Mouse (Mus musculus): ENCODE data around the gene Trpv2. TPM values are rescaled to one million over a fixed set of nuclear protein-coding genes. Genes with fewer than 3 reads are reported as not detected.
A peak's percentile ranks its signal among the peaks of the same experiment; 100 is the strongest.

The Trpv2 gene
- total and polyA plus RNA-seq, 3 experiments = 30.0 to 30.4 TPM; not detected in 1

GRCm38 (mm10) chr11:62549782-62550181 lies 24.5 kb upstream of the Trpv2 start:
- Histone ChIP-seq H3K27ac (ENCODE audit: control insufficient read depth, low read depth, low read length) (peak overlapping the region; percentile 91), H3K79me2 (ENCODE audit: control insufficient read depth, insufficient read depth, low read length, poor library complexity) (peaks cover 27% of the 10 kb centered on the region), H3K36me3 (ENCODE audit: control insufficient read depth in 1 of 2, insufficient read depth in 2 of 2, low read length in 2 of 2) (peaks cover 10 to 23% of the 10 kb centered on the region in 2 experiments), H3K9ac (ENCODE audit: control insufficient read depth, low read depth, low read length, poor library complexity, severe bottlenecking) (peak overlapping the region; percentile 82), H3K27me3 (ENCODE audit: control insufficient read depth in 1 of 2, insufficient read depth in 2 of 2, low read length in 2 of 2) (no peaks in the 10 kb centered on the region), H3K9me3 (replicated peaks; ENCODE audit: insufficient read depth, low read length) (no peaks in the 10 kb centered on the region), H3K4me3 (ENCODE audit: control insufficient read depth in 1 of 2, insufficient read depth in 1 of 2, low read depth in 2 of 2, low read length in 2 of 2) (peak overlapping the region; percentile 65 to 74), H3K4me1 (ENCODE audit: control insufficient read depth in 1 of 2, insufficient read depth in 2 of 2, low read length in 2 of 2) (peaks cover 0 to 14% of the 10 kb centered on the region in 2 experiments; a peak in 3 of 4 replicates)
- 0 out of 4 replicates have a peak, but pooled peaks of 1 of the 2 experiments have one; percentile 3 for TF ChIP-seq EP300 (IDR thresholded peaks at IDR 0.05; ENCODE audit: low read depth in 1 of 2, low read length in 2 of 2)
- peak; percentile 35; the same call in 1 of the 2 replicates for TF ChIP-seq RCOR1 (IDR thresholded peaks at IDR 0.05; ENCODE audit: low read depth, low read length)
- TF ChIP-seq USF1 (IDR thresholded peaks at IDR 0.05; ENCODE audit: low read depth, low read length) = 0 out of 2 replicates have a peak, but pooled peaks have one; percentile 18
- TF ChIP-seq NELFE (IDR thresholded peaks at IDR 0.05; ENCODE audit: low read depth, low read length) = peak; percentile 44; the same call in 1 of the 2 replicates
- TF ChIP-seq USF2 (IDR thresholded peaks at IDR 0.05; ENCODE audit: borderline replicate concordance in 1 of 2, insufficient read depth in 1 of 2, low read depth in 1 of 2, low read length in 2 of 2) = no peak
- peak; percentile 63 for TF ChIP-seq MAZ (IDR thresholded peaks at IDR 0.05; ENCODE audit: low read depth, low read length)
- peak; percentile 80 for TF ChIP-seq ZNF384 (IDR thresholded peaks at IDR 0.05; ENCODE audit: low read depth, low read length)
- TF ChIP-seq MAFK (IDR thresholded peaks at IDR 0.05; ENCODE audit: borderline replicate concordance, low read depth, low read length) = no peak
- TF ChIP-seq ETS1 (IDR thresholded peaks at IDR 0.05; ENCODE audit: low read depth, low read length) = 0 out of 2 replicates have a peak, but pooled peaks have one; percentile 28
- TF ChIP-seq KAT2A (conservative IDR thresholded peaks at IDR 0.05; ENCODE audit: low read depth, low read length) = no peak
- no peak for TF ChIP-seq MEF2A (IDR thresholded peaks at IDR 0.05; ENCODE audit: extremely low read depth, insufficient replicate concordance, low read depth, low read length, poor library complexity, severe bottlenecking)
- TF ChIP-seq POLR2AphosphoS2 (IDR thresholded peaks at IDR 0.05; ENCODE audit: low read length) = peak; percentile 23; the same call in 1 of the 2 replicates
- DNase-seq (ENCODE audit: low read depth, low spot score) = peak; percentile 92

- Histone ChIP-seq H3K36me3 (ENCODE audit: control insufficient read depth in 1 of 2, insufficient read depth in 2 of 2, low read length in 2 of 2) (peaks cover 10 to 23% of the 10 kb centered on the region in 2 experiments), H3K27me3 (ENCODE audit: control insufficient read depth in 1 of 2, insufficient read depth in 2 of 2, low read length in 2 of 2) (no peaks in the 10 kb centered on the region), H3K4me3 (ENCODE audit: control insufficient read depth in 1 of 2, insufficient read depth in 1 of 2, low read depth in 2 of 2, low read length in 2 of 2) (peak overlapping the region; percentile 65 to 74), H3K9me3 (replicated peaks; ENCODE audit: insufficient read depth, low read length) (no peaks in the 10 kb centered on the region), H3K27ac (ENCODE audit: control insufficient read depth, low read depth, low read length) (peak overlapping the region; percentile 91), H3K79me2 (ENCODE audit: control insufficient read depth, insufficient read depth, low read length, poor library complexity) (peaks cover 27% of the 10 kb centered on the region), H3K4me1 (ENCODE audit: control insufficient read depth in 1 of 2, insufficient read depth in 2 of 2, low read length in 2 of 2) (peaks cover 0 to 14% of the 10 kb centered on the region in 2 experiments; a peak in 3 of 4 replicates), H3K9ac (ENCODE audit: control insufficient read depth, low read depth, low read length, poor library complexity, severe bottlenecking) (peak overlapping the region; percentile 82)
- peak; percentile 93 for DNase-seq (ENCODE audit: low read depth, low spot score)
- TF ChIP-seq BHLHE40 (IDR thresholded peaks at IDR 0.05; ENCODE audit: borderline replicate concordance, low read depth, low read length) (peak; percentile 88), MAFK (IDR thresholded peaks at IDR 0.05; ENCODE audit: borderline replicate concordance, low read depth, low read length) (0 out of 2 replicates have a peak, but pooled peaks have one; percentile 57), SIN3A (IDR thresholded peaks at IDR 0.05; ENCODE audit: low read length) (peak; percentile 80), SMC3 (IDR thresholded peaks at IDR 0.05; ENCODE audit: low read depth, low read length) (no peak), E2F4 (IDR thresholded peaks at IDR 0.05; ENCODE audit: borderline replicate concordance, low read depth, low read length) (no peak), CTCF (IDR thresholded peaks at IDR 0.05 in 2 of 3, conservative IDR thresholded peaks at IDR 0.05 in 1 of 3; ENCODE audit: control insufficient read depth in 1 of 3, insufficient read depth in 1 of 3, low read depth in 2 of 3, low read length in 3 of 3, poor library complexity in 1 of 3, severe bottlenecking in 1 of 3) (no peak), CHD2 (IDR thresholded peaks at IDR 0.05; ENCODE audit: low read length) (no peak), ZKSCAN1 (IDR thresholded peaks at IDR 0.05; ENCODE audit: low read depth, low read length) (no peak), TAL1 (IDR thresholded peaks at IDR 0.05; ENCODE audit: low read length) (no peak), ELF1 (IDR thresholded peaks at IDR 0.05; ENCODE audit: low read depth, low read length) (peak; percentile 83), UBTF (IDR thresholded peaks at IDR 0.05; ENCODE audit: borderline replicate concordance, insufficient read depth, low read depth, low read length) (no peak), JUND (IDR thresholded peaks at IDR 0.05; ENCODE audit: low read depth, low read length) (no peak; the same call in 1 of the 2 replicates), NRF1 (IDR thresholded peaks at IDR 0.05; ENCODE audit: insufficient read depth, low read depth, low read length, poor library complexity, severe bottlenecking) (no peak), TCF12 (IDR thresholded peaks at IDR 0.05; ENCODE audit: low read depth, low read length) (peak; percentile 23; the same call in 1 of the 2 replicates), KAT2A (conservative IDR thresholded peaks at IDR 0.05; ENCODE audit: low read depth, low read length) (0 out of 2 replicates have a peak, but pooled peaks have one; percentile 24), HCFC1 (IDR thresholded peaks at IDR 0.05; ENCODE audit: low read depth, low read length) (peak; percentile 60), NELFE (IDR thresholded peaks at IDR 0.05; ENCODE audit: low read depth, low read length) (no peak; the same call in 1 of the 2 replicates), ETS1 (IDR thresholded peaks at IDR 0.05; ENCODE audit: low read depth, low read length) (peak; percentile 77), USF2 (IDR thresholded peaks at IDR 0.05; ENCODE audit: borderline replicate concordance in 1 of 2, insufficient read depth in 1 of 2, low read depth in 1 of 2, low read length in 2 of 2) (no peak), MAX (IDR thresholded peaks at IDR 0.05; ENCODE audit: low read length) (peak; percentile 92), ZMIZ1 (IDR thresholded peaks at IDR 0.05; ENCODE audit: low read depth, low read length) (no peak)
Measured at GRCm38 (mm10) chr11:62550227-62550685, 24.0 kb upstream of the Trpv2 start.

Measured in MEL (cell line).